Mouse (Mus musculus): ENCODE results near the gene Slc26a9.

Gene Slc26a9

DNA sequence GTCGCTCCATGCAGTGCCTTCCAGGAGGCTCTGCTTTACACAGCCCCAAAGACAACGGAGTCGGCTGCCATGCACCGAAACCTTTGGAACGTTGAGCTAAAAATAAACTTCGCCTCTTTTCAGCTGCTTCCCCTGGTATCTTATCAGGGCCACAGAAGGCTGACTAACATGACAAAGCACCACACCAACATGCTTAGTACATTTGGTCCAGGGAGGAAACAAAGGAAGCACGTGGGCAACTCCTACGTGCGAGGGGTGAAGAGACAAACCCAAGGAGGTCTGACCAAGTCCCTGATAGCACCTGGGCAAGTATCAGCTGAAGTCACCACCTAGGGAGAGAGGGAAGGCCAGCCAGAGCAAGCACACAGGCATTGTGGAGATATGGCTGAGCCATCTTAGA is 7.3 kb upstream of the Slc26a9 start:
- no peak for DNase-seq (ENCODE audit: low read depth)

DNA sequence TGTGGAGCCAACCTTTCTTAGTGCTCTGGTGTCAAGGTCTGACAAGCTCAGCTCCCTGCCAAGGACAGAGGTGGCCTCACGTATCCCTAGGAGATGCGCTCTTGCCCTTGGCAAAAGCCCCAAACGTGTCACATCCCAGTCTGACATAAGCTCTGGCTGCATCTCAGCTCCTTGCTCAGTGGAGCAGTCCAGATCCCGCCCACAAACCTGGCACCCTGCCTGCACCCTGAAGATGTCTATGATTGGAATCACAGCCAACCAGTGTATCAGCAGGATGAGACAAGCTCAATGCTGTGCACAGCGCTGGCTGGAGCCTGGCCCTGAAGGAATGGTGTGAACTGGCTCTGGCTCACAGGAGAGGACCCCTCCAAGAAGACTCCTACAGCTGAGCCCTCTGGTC is 6.6 kb upstream of the Slc26a9 start:
- no peak for DNase-seq (ENCODE audit: low read depth)

DNA sequence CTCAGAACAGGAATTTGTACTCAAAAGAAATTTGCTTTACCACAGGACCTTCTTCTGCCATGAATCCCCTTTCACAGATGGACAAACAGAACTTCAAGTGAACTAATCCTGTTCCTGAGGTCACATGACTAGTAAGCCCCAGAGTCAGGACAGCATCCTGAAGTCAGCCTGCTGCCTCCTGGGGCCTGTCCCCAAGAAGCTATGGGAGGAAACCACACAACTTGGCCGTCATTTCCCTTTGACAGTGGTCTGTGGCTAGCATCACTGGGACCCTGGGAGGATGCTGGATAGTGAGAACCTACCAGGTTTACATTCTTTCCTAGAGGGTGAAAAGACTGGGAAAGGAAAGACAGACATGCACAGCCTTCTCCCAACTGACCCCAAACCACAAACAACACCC is 5.1 kb upstream of the Slc26a9 start:
- no peak for DNase-seq (ENCODE audit: low read depth)

DNA sequence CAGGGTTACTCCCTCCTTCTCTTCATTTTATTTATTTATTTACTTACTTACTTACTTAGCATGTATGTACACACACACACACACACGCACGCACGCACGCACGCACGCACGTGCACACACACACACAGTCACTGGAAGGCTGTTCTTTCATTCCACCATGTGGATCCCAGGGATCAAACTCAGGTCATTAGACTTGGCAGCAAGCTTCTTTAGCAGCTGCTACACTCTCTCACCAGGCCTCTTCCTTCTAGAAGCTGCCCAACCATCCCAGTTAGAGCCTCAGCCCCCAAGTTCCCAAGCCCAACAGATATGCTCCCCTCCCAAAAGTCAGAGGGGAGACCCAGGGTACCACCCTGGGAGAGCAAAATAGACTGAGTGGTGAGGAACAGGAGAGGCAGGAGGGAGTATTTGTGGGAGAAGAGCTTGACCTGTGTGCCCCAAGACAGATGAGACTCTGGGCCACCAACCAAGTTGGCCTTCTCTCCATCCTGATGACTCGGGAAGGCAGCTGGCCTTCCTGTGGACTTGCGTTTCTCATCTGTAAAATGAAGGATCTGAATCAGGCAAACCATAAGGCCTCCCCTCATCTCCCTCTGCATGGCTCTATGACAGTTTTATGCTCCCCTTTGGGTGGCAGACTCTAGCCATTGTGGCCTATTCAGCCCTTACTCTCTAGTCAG is 4.2 kb upstream of the Slc26a9 start:
- DNase-seq (ENCODE audit: low read depth) = no peak

DNA sequence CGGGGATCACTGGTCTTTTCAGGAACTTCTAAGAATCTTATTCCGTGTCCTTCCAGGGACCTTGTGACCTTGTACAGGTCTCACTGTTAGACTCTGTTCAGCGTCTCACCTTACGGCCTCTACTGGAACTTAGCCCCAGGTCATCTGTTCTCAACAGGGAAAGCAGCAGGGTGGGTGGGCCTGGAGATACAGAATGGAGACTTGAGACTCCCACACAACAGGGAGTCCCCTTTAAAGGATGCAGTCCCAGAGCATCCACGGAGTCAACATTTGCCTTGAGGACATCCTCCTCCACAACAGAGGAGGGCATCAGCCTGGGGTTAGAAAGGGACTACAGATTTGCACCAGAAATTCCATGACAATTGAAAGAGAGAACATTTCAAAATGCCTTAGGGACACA is 1.6 kb downstream of the Slc26a9 start:
- DNase-seq (ENCODE audit: low read depth) = no peak

DNA sequence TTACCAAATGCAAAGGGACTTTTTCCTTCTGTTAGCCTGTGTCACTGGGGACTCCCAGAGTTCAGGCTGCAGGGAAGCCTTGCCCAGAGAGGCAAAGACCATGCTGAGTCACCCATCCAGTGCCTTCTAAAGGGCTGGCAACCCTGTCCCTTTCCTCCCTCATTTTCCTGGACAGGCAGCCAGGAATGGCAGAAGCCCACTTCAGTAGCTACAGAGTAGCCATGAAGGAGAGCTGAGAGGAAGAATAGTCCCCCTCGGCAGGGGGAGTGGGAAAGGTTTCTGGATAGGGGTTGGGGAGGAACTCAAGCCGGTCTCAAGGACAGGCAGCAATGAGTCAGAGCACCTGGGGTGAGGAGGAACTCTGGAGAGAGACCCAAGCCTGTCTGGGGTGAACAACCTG is 3.9 kb downstream of the Slc26a9 start:
- DNase-seq (ENCODE audit: low read depth) = no peak

DNA sequence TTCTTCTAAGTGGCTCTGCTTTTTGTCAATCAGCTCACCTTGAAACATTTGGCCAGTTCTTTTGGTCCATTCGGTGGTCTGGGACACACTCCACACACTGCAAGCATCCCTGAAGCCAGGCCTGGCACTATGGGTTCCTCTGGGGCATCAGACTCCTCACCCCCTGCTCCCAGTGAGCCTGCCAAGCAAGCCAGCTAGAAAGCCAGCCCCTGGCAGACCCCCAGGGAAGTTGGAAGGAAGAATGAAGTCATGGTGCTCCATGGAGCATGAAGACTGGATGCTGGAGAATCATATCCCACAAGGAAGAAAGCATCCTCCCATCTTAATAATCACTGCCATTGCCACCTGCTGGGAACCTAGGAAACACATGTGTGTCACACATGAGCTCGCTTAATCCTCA is 4.8 kb downstream of the Slc26a9 start:
- no peak for DNase-seq (ENCODE audit: low read depth)

DNA sequence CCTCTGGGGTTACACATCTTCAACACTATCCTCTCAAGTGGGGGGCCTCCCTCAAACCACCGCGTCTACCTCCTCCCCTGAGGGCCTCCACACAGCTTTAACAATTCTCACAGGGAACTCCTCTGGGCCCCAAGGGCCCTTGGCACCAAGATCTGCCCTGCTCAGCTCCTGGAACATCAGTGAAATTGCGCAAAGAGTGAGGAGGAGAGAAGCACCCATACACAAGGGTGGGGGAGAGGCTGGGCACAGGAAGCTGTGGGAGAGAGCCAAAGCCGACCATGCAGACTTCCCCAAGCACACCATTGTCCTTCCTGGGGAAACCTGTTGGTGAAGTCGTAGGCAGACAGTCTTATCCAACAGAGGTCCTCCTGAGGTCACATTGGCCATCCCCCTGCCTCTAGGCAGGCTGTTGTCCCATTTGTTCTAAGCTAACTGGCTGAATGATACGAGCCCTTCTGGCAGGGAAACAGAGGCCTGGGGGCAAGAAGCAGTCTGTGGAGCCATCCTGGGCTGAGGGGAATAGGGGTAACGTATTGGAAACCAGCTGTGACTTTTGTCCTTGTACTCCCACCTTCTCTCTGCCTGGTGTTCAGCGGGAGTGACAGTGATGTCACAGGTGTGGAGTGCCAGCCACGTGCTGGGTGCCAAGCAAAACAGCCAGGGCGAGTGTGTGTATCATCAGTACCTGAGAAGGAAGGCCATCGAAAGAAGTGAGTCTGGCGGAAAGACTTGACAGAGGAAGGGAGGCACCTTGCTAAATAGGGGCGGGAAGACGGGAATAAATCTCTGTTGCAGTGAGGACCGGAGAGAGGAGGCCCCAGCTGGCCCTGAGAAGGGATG is 6.1 kb downstream of the Slc26a9 start:
- DNase-seq (ENCODE audit: low read depth) = no peak

DNA sequence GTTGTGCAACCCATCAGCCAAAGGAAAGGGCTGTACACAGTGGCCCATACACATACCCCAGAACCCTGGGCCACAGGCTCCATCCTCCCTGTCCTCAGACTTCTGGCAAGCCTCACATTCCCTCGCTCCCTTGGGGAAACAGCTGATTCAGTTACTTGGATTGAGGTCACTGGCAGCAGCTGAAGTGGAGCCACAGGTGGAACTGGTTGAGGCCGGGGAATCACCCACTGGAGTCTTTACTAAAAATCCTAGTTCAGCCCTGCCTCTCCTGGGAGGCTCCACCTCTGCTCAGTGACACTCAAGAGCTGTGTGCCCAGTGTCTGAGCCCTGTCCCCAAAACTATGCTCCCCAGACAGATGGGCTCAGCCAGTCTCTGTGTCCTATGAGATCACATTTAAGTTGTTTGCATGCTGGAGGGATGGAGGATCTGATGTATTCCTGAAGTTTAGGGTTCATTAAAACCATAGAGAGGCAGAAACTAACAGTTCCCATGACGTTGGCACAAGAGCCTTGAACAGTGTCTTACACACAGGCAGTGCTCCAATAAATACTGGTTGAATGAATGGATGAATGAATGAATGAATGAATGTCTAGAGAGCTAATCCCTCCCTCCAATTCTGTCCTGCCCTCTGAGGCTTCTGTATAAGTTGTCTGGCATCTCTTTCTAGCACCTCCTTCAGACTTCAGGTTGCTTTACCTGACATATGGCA is 7.5 kb downstream of the Slc26a9 start:
- no peak for DNase-seq (ENCODE audit: low read depth)

DNA sequence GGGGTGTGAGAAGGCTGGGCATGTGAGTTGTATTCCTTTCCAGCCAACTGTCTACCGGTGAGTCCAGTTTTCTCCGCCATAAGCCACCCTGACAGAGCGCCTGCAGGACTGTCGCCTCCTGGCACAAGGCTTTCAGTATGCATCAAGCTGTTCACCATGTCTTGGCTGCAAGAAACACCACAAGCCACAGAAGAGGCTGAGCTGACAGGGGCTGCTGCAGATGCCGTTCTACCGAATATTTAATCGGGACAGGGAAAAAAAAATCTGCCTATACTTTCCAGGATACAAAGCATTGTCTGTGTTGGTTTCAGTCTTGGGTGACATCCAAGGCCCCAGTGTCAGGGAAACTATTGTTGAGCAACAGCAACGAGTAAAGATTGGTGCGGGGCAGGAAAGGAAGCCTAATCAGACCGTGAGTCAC is 8.1 kb downstream of the Slc26a9 start:
- DNase-seq (ENCODE audit: low read depth) = no peak

DNA sequence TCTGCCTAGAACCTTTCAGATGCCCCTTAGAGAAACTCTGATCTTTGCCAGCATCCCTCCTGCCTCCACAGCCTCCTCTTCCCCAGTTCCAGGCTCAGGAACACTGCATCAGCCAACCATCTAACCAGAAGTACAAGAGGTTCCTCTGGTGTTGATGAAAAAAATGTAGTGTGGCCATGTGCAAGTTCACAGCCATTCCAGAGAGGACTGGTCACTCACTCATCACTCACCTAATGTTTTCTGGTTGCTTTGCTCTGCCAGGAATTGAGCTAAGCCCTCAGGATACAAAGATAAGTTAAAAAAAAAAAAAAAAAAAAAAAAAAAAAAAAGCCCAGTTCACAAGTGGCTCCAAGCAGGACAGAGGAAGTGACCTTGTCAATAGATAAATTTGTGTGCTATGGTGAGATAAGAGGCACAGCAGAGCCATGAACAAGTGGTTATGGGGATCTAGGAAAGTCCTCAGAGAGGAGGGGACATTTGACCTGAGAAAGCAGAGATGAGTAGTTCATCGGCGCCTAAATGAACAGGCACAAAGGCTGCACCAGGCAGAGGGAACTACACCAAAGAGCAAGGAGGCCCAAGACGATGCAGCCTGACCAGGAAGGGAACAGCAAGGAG is 10.5 kb downstream of the Slc26a9 start:
- DNase-seq (ENCODE audit: low read depth) = no peak

DNA sequence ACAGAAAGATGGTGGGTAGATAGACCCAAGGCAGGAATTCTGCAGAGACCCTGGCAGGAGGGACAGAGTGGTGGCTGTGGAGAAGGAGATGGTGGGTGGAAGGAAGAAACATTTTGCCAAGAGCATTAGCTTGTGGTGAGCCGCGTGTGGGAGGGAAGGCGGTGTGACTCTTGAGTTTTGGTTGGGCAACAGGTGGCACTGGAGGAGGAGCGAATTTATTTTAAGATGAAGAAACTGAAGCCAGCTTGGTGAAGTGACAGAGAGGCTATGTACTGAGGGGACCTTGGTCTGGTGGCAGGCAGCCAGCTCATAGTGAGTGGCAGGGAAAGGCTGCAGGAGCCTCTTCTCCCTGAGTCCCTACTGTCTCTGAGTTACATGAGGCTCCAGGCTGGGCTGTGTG is 11.1 kb downstream of the Slc26a9 start:
- DNase-seq (ENCODE audit: low read depth) = peak; percentile 12

DNA sequence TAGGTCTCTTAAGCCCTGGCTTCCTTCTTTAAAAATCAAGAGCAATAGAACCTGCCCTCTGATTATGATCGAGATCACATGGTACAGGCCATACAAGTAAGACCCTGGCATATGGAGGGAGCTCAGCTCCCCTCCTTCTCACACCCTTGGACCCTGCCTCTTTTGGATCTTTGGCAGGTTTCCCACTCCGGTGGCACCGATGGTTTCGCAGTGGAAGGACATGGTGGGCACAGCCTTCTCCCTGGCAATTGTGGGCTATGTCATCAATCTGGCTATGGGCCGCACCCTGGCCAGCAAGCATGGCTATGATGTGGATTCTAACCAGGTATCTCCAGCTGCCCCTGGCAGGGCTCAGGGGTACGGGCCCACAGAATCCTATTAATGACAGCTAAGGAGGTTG is 13.4 kb downstream of the Slc26a9 start:
- DNase-seq (ENCODE audit: low read depth) = no peak

DNA sequence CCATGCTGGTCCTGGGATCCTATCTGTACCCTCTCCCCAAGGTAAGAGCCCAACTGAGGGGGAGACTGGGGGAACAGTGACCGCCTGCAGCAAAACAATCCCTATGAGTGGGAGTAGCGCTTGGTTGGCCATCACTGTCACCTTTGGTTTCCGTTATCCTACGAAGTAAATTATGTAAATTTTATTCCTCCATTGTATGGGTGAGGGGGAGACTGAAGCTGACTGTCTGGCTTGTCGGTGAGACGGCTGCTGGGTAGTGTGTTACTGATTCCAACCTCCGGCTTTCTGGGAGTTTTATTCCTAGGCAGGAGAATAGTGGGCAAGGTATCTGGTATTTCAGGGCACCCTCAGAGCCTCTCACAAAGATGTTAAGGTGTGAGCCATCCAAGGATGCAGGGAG is 15.0 kb downstream of the Slc26a9 start:
- no peak for DNase-seq (ENCODE audit: low read depth)

DNA sequence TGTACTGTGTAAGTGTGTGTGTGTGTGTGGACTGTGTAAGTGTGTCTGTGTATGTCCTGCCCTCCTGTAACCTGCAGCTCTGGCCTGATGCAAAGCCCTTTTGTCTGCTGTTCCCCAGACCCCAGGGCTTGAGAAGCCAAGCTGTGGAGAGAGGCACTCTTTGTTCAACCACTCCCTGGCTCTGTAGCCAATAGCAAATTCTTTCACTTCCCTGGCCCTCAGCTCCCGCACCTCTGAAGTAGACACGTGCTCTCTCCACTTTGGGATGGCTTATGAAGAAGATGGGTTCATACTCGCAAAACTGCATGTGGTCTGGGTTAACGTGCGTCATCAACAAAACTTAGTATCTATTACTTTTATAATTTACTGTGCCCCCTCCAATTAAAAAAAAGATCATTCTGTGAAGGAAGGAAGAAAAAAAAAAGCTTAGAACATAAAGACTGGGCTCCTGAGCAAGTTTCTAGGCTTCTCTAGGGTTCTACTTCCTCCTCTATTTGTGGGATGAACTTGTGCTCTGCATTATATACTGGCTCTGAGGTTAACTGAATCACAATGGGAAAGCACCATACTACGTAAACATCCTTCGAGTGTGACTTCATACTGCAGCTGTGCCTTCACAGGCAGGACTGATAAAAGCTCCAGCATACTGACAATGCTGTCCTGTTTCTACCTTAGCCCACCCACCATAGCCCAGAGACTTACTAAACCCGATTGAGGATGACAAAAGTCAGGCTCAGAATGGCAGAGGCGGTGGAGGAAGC is 16.0 kb downstream of the Slc26a9 start:
- DNase-seq (ENCODE audit: low read depth) = peak; percentile 34

DNA sequence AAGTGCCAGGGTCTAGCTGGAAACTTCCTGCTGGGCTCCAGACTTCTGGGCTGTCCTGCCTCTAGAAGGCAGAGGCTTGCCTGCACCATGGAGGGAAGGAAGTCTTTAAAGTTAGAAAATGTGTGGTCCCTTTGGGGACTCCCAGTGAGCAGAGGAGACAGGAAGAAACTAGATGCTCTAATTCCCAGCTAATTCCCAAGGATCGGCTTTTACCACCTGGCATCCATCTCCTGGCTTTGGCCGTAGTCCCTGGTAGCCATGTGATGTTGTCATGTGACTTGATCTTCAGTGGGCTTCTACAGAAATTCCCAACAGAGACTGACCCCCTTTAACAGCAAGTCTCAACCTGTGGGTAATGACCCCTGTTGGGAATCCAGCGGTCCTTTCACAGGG is 16.6 kb downstream of the Slc26a9 start:
- no peak for DNase-seq (ENCODE audit: low read depth)

DNA sequence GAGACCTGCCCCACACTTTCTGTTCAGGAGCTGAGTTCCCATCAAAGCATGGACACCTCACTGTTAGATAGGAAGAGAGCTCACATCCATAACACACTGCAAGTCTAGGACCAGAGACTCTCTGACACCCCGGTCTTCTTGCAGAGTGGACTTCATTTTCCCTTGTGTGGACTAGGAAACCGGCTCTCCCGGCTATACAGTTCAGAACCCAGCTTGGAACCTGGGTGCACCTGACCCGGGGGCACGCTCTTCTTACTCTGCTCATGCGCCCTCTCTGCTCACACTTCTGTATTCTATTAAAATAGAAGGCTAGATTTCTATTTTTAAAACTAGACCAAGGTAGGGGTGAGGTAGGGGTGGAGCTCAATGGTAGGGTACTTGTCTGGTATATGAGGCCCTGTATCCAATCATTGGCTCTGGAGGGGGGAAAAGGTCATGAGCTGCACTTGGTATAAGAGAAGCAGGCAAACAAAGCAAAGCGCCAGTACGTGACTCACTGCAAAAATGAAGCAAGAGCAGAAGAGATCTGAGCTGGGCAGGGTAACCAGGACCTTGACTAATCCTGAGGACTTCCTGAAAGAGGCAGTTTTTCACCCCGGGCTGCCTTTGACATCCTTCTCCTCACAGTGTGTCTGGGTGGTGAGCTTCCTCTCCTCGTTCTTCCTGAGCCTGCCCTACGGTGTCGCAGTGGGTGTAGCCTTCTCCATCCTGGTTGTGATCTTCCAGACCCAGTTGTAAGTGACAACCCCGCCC is 17.4 kb downstream of the Slc26a9 start:
- DNase-seq (ENCODE audit: low read depth) = no peak

DNA sequence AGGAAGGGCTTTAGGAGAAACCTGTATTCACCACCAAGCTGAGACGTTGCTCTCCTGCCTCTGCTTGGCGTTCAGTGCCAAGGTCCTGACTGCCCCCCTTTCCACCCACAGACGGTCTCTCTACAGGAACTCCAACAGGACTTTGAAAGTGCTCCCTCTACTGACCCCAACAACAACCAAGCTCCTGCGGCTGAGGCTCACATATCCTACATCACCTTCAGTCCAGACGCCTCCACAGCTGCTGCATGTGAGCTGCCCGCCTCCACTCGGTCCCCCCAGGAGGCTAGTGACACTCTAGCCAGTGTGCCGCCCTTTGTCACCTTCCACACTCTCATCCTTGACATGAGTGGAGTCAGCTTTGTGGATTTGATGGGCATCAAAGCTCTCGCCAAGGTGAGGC is 19.9 kb downstream of the Slc26a9 start:
- DNase-seq (ENCODE audit: low read depth) = no peak

DNA sequence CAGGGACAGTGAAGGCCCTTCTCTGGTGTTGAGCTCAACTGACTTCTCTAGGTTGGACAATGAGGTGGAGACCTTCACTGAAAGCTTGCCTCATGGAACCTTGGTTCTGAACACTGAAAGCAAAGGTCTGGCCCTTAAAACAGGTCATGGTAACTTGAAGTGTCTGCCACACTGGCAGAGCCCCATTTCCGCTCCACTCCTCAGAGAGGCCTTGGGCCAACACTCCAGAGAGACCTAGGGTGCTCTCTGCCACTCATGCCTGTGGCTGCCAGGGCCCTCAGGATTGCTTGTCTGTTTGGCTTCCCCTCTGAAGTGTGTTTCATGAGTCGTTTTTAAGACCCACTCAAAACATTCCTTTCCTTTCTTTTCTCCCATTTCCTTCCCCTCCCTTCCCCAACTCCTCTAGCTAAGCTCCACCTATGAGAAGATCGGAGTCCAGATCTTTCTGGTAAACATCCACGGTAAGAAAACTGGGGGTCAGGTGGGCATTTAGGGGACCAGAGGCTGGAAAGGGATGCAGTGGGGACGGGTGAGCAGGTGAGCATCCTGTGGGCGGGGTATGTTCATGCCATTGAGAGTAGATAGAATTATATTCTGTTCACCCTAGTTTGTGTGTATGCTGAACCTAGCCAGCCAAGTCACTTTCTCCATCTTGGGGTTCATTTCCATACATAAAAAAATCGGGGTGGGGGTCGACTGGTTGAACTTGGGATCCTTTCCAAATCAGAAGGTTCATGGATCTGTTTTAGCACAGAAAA is 20.9 kb downstream of the Slc26a9 start:
- DNase-seq (ENCODE audit: low read depth) = no peak

DNA sequence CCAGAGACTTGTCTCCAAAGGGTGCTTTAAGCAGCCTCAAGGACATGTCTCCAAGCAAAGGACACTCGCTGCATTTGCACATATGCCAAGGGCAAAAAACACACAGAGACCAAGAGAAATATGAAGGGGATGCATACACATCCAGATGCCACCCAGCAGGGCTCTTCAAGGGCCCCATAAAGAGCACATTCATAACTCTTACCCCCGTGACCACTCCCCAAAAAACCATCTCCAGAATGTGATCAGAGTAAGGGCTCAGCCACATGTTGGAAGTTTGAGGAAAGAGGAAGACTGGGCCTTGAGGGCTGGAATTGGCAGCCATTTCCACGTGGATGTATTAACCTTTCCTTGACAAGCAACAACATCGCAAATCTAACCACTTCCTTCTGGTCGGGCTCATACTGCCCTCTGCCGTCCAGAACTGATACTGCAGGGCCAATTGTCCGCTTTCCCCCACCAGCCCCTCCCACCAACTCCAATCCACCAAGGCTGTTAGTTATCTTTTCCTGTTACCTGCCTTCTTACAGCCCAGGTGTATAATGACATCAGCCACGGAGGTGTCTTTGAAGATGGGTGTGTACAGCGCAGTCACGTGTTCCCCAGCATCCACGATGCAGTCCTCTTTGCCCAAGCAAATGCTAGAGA is 21.7 kb downstream of the Slc26a9 start:
- peak; percentile 85 for DNase-seq (ENCODE audit: low read depth)
